Mouse (Mus musculus): ENCODE data around the gene Dzip1l. TPM values are rescaled to one million over a fixed set of nuclear protein-coding genes. Genes with fewer than 3 reads are reported as not detected.
A peak's percentile ranks its signal among the peaks of the same experiment; 100 is the strongest.
"Not testable (repeated sequence)": the region's sequence is repeated elsewhere in the genome, so short reads cannot be mapped to it uniquely, and the experiment has no call there.

The Dzip1l gene
- 1 to 10 TPM; 4.8 to 6.8 (median 5.1) TPM for total RNA-seq (2022)

DNA sequence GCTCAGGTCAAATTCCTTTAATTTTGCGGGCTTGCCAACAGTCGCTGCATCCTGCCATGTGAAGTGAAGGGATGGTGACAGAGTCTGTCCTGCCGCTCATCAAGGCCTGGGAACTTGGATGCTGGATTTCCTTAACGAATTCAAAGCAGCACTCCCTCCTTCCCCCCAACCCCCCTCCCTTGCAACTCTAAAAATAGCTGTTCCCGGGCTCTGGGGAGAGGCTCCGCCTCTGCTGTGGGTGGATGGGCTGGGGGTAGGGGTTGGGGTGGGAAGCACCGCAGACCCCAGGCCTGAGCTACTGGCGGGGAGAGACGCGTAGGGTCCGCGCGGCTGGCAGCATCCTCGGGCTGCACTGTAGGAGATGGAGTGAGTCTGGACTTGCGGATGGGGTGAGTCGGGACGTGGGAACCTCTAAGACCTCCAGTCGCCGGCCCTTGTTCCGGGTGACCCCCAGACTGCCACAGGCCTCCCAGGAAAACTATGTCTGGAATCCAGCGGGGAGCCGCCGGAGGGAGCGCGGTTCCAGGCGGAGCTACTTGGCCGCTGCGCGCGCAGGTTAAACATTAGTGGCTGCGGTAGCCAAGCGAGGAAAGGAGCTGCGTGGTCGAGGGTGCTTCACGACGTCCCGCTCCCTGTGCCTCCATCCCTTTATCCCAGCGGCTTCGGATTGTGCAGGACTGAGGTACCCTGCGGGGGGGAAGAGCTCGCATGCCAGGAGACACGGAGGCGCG, at the start of gene Dzip1l:
Dzip1l (plus strand) TSS at position 216 of the 731 bp plus-strand sequence.
- peak; percentile 49 for DNase-seq

DNA sequence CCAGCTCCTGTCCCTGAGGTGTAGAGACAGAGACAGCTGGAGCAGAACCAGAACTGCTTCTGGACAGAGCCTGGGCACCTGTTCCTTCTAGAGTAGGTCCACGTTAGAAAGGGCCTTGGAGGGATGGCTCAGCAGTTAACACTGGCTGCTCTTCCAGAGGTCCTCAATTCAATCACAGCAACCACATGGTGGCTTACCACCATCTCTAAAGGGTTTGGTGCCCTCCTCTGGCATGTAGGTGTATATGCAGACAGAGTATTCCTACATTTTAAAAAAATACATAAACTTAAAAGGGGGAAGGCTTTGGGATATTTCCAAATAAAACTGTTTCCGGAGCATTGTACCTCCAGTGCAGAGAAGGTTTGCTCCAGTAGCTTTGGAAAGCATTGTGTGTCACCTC, 48.6 kb upstream of the Dzip1l start:
- no peak for DNase-seq

DNA sequence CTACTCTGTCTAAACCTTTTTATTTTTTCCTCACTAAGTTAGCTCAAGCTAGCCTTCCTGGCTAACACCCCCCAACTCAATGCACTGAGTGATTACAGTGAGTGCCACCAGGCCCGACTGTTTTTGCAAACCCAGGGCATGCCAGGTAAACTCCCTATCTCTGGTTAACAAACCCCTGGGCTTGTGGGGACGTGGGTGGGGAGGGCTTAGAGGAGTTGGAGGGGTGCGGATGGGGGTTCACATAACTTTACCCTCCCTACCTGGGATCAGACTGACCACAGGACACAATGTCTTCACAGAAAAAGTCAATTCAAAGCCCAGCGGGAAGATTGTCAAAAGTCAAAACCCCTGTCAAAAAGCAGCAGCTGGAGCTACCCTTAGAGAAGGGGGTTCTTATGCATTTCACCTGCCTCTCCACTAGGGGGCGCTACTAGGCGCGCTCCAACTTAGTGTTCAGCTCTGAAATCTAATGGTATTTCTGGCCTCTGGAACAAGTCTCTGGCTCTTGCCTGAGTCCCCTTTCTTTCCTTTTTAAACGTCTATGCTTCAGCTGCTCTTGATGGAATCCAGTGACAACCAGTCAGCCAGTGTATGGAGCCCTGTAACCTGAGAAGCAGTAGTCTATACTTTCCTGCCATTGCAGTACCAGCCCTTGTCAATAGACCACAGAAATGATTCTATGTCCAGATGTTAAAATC, 41.6 kb upstream of the Dzip1l start:
- DNase-seq, result peak; percentile 23

DNA sequence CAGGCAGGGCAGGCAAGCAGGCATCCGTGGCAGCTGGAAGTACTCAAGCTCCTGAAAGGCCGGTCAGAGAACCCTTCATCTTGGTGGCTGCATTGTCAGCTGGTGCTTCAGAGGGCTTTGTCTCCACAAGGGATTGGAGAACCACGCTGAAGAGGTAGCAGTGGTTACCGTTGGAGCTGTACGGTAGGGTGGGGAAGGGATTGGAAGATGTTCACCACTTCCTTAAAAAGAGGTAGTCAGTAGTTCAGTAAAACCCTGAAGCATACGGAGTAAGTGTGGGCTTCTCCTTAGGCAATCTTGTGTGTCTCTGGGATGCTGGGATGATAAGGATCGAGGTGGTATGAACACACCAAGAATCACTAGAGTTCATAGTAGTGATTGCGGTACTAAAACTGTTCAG, 38.2 kb upstream of the Dzip1l start:
- DNase-seq, result no peak

DNA sequence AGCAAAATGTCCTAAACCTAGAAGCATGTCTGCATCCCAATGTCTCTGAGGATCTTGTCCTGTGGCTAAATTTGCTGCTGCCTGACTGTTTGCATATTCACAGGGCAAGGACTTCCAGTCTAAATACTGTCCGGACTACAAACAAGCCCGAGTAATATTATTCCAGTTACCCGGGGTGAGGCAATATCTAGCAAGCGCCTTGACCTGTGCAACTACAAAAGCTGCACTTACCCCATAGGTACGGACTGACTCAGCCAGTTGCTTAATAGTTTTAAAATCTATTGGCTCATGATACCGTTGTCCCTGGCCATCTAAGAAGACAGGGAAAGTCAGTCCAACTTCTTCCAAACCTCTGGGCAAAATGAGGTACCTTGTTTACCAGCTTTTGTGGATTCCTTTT, 30.2 kb upstream of the Dzip1l start:
- DNase-seq, result not testable (repeated sequence)

DNA sequence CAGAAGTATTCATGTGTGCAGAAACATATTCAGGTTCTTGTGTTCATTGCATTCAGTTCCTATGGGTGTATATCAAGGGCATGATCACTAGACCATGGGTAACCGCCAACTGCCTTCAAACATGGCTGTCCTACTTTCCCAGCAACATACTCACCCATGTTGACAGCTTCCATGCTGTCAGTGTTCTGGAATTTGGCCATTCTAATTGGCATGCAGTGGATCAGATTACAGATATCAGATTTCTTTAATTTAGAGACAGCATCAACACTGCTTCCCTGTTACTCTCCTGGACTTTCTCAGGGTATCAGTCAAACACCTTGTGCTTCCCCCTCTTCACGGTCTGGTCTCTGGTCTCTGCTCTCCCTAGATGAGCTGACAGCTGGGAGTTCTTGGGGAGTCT, 25.7 kb upstream of the Dzip1l start:
- DNase-seq, result no peak

DNA sequence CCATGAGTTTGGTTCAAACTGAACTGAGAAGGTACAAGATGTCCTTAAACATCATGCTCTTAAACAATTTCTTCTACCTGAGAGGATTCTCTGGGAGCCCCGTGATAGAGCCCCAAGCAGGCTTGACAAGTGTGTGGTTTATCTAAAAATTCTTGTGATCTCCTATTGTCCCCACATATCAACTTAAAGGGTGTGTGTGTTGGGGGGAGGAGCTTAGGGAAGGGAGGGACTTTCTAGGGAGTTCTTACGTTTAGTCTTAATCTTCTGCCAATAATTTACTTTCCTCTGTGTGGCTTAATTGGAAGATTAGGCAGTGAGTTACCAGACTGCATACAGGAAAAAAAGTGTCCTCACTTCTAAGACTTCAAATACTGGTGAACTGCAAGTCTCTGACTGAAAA, 17.1 kb upstream of the Dzip1l start, which contains the start of gene A4gnt:
A4gnt (plus strand) TSS at position 301 of the 400 bp plus-strand sequence.
- no peak for DNase-seq

DNA sequence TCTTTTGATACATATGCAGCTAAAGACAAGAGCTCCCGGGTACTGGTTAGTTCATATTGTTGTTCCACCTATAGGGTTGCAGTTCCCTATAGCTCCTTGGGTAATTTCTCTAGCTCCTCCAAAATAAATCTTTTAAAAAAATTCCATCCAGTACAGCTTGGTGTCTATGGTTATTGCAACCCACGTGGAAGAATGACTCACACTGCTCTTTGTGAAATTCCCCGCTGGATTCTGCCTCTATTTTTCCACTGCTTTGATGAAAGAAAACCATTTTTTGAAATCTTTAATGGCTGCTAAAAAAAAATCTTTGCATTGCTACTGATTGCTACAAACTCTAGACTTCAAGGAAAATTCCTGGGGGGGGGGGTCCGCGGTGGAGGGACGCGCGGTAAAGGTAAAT, 9.6 kb upstream of the Dzip1l start:
- DNase-seq, result no peak

DNA sequence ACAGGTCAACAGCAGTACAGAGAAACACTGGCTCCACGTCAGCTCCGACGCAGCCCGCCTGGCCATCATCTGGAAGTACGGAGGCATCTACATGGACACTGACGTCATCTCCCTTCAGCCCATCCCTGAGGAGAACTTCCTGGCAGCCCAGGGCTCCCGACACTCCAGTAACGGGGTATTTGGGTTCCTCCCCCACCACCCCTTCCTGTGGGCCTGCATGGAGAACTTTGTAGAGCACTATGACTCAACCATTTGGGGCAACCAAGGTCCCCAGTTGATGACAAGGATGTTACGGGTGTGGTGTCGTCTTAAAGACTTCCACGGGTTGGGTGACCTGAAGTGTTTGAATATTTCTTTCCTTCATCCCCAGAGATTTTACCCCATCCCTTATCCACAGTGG, 9.1 kb upstream of the Dzip1l start:
- DNase-seq, result no peak

DNA sequence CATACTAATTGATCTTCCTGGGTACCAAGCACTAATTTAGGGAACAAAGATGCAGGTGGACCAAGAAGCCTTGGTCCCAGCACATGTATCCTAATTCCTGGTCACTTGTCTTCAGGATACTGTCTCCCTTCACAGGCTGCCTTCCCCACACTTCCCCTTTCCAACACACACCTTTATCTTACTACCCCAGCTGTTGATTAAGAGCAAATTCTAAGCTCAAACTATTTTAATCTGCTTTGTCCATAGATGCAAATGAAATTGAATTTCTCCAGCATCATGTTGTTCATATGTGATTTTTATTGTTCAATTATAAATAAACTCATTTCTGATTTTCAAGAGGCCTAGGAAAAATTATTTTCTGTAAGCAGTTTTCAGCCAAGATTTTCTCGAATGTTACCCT, 7.3 kb upstream of the Dzip1l start:
- DNase-seq, result no peak

DNA sequence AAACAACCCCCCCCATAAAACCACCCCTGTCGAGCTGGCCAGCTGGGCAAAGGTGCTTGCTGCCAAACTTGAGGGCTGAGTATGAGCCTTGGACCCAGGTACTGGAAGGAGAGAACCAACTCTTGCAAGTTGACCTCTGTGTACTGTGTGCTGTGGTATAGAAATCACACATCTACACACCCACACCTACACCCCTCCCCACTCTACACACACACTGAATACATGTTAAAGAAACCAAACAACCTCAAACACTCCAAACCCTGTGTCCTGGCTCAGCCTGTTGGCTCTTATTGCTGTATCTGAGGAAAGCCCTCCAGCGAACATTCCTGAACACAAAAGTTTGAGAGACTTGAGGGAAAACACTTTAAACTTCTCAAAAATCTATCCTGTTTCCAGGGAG, 6.3 kb upstream of the Dzip1l start:
- DNase-seq, result no peak

DNA sequence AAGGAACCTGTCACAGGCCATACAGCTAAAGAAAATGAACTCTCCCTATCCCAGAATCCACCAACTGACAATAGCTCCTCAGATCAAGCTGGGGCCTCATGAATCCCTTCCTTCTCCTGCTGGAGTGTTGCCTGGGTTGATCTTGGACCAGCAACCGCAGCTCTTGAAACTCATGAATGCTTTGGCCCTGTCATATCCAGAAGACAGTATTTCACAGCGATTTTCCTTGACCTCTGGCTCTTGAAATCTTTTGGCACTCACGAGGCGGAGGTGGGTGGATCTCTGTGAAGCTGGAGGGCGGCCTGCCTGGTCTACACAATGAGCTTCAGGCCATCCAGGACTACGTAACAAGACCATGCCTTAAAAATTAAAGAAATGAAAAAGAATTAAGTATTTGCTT, 5.2 kb upstream of the Dzip1l start:
- peak; percentile 66 for DNase-seq

DNA sequence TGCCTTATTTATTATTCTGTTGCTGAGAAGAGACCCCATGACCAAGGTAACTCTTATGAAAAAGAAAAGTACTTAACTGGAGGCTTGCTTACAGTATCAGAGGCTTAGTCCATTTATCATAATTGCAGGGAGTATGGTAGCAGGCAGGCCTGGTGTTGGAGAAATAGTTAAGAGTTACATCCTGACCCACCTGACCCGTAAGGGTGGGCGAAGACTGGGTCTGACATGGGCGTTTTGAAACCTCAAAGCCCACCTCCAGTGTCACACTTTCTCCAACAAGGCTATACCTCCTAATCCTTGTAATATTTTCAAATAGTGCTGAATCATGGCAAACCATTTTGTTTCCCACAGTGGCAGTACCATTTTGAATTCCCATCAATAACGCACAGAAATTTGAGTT, 715 bp upstream of the Dzip1l start:
- no peak for DNase-seq

DNA sequence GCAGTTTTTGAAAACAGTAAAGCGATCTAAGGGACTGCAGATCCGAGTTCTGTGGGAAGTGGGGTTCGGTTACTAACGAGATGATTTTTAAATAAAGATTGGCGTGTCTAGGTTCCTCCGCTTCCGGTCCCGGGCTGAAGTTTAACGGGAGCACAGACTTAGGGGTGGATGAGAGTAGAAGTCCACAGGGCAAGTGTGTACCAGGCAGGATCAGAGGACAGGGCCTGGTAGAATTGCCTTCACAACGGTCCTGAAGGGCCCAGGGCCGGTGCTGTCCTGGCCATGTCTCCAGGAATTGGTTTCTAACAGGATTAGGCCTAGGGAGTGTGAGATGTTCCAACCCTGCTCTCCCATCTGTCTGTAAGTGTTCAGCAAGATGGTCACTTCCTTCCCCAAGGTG, 775 bp downstream of the Dzip1l start:
- DNase-seq, result no peak

DNA sequence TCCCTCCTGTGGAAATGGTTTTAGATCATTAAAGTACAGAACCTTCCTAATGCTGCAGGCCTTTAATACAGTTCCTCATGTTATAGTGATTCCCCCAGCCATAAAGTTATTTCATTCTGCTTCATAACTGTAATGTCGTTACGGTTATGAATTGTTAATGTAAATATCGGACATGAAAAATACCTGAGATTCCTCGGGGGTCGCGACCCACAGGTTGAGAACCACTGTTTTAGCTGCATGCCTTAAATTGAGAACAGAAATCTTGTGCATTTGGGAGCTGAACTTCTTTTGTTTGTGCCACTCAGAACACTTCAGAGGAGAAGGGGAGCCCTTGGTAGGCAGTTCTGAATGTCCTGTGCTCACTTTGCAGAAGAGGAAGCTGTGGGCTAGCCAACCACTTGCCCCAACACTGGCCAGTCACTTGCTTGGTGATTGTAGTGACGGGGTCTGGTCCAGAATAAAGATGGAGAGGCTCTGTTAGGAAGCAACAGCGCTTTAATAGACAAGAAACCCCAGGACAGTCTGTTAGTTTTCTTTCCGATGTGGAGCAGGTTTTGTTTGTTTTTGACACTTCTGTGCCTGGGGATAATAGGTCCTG, 1.3 kb downstream of the Dzip1l start:
- no peak for DNase-seq

DNA sequence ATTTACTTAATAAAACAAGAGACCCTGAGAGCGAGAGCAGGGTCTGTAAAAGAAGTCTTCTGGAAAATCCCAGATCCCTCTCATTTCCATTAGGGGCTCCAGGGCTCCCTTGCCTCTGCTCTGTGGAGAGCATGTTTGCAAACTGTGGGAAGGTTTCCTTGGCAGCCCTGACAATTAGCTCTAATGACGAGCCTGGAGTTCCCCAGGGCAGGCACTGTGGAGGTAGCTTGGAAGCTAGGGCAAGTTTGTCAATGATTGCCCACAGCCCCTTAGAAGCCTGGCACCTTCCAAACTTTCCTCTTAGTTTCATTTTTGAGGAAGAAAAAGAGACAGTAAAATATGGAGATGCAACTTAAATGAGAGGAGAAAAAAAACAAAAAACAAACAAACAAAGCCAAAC, 2.5 kb downstream of the Dzip1l start:
- no peak for DNase-seq

DNA sequence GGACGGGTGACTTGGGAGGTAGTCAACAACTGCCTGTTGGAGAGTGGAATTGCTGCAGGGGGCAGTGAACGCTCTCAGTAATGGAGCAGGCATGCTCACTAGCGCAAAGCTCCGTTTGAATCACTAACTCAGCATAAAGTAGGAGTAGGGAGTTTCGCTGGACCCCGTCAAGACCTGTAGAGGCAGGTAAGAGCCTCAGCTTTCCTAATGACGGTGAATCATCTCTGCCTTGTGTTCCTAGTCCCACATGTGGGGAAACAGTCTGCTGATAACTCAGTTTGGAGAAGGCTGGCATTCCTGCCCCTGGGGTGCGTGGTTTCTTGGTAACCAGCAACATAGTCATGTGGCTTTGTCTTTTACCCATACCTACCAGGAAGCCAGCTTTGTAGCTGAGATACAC, 3.0 kb downstream of the Dzip1l start:
- DNase-seq, result no peak

DNA sequence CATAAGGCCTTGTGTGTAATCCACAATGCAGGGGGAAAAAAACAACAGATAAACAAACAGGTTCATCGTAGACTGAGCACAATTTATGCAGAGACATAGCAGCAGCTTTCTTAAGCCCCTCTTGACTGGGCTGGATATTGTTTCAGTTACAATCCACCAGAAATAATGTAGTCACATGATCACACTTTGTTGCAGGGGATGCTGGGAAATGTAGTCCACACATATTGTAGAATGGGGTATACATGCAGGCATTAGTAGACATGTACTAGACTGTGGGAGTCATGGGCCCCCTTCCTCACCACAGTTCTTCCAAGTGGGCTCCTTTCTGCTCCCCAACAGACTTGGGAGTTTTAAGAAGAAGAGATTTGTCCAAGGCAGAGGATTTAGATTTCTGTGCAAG, 7.5 kb downstream of the Dzip1l start:
- no peak for DNase-seq

DNA sequence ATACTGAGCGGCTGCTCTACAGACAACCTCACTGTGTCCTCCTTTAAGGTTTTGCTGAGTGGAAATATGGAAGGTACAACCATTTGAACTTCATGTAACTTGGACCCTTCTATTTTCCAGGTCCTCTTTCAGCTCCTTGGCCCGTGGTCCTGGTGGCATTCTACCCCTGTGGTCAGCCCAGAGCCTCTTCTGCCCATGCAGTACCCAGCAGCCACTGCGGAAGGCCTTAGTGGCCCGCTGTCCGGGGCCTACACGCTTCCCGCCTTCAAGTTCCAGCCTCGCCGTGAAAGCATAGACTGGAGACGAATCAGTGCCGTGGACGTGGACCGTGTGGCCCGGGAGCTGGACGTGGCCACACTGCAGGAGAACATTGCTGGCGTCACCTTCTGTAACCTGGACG, 7.9 kb downstream of the Dzip1l start:
- DNase-seq, result no peak

DNA sequence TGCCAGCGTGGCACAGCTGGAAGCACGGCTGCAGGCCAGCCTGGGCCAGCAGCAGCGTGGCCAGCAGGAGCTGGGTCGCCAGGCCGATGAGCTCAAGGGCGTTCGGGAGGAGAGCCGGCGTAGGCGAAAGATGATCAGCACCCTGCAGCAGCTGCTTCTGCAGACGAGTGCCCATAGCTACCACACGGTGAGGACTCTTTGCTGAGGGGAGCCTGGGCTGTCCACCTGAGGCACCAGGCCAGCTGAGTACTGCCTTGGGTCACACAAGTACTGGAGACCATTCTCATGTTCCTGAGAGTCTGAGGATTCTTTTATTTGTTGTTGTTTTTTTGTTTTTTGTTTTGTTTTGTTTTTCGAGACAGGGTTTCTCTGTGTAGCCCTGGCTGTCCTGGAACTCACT, 8.4 kb downstream of the Dzip1l start:
- DNase-seq, result no peak

DNA sequence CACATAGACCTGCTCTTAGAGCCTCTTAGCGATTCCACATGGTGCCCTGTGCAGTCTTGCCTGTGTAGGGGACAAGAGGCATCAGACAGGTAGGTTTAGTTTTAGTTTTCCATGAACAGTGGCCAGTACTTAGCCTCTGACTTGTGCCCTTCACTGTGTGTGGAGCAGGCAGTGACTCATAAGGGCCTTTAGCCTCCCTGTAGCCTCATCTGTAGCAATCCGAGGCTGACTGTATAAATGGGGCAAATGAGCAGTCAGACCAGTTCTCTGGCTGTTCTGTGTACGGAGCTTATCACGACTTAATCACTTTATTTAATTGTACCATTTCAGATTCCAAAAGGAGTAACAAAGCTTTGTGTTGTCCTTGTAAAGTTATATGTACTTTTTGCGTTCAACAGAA, 10.7 kb downstream of the Dzip1l start:
- DNase-seq, result peak; percentile 21

DNA sequence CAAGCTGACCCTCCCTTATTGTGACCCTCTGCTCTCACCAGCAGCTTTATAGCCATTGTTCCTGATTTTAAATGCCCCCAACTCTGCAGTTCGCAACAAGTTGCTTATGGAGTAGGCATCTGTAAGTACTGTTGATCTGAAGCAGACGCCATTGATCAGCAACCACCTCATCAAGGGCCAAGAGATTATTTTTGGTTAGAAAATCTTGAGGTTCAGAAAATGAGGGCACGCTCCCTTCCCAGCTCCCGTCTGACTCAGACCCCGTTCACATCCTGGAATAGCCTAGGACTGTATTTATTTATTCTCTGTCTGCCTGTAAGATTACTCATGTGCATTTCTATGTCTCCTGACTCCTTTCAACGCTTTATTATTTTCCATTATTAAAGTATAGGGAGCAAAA, 16.1 kb downstream of the Dzip1l start:
- DNase-seq, result no peak

DNA sequence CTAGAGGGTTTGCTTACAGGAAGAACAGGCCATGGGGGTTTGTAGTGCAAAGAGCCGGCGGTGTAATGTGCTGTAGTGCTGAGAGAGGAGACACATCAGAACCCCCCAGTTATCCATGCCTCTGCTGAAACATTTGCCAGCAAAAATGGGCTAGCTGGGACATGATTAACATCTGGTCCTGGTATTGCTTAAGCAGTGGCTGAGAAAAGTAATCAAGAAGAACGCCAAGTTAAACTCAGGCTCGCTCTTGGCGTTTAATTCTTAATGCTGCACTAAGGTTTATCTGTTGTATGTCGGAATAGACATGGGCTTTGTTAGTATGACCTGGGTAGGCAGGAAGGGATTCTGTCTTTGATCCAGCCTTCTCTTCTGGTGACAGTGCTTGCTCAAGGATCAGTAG, 16.8 kb downstream of the Dzip1l start:
- no peak for DNase-seq

DNA sequence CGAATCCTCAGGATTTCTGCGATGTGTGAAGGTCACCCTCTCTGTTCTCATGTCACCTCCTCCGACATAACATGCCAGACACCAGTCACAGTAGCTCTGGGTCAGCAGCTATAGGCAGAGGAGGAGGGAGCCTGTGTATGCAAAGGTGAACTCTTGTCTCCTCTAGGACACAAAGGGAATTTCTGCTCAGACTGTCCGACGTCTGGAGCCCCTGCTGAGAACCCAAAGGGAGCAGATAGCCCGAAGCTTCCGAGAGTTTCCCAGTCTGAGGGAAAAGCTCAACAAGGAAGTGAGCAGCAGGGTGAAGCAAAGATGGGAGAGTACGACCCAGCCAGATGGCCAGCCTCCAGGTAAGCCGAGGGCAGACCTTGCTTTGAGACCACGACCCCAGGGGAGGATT, 31.5 kb downstream of the Dzip1l start:
- DNase-seq, result no peak

Data from adrenal gland, adult 8-10 months (tissue).